Mouse (Mus musculus): ENCODE measurements around the gene Slc4a4. TPM values are rescaled to one million over a fixed set of nuclear protein-coding genes. Genes with fewer than 3 reads are reported as not detected.

The Slc4a4 gene
- polyA plus RNA-seq, 1 experiment from 2014 or later: 26.1 TPM

GRCm38 (mm10) chr5:89018537-89018936, 131.9 kb downstream of the Slc4a4 start:
- H3K9ac ChIP-seq (ENCODE audit: low read depth, low read length): no peak overlapping the region
- H3K4me1 ChIP-seq (replicated peaks; ENCODE audit: insufficient read depth, low read length): no peaks in the 10 kb centered on the region
- DNase-seq (ENCODE audit: low spot score) (no peak), ATAC-seq (replicated peaks; ENCODE audit: low FRiP score, low read depth) (no peak)
- no peak for TF ChIP-seq CTCF (IDR thresholded peaks at IDR 0.05; ENCODE audit: low read depth)
- no peaks in the 10 kb centered on the region for H3K36me3 ChIP-seq (ENCODE audit: insufficient read depth, low read length)
- no peaks in the 10 kb centered on the region for H3K27me3 ChIP-seq (ENCODE audit: insufficient read depth, low read length)
- 85% methylated on average over 6 of the region's 6 CpGs for WGBS
- no peak overlapping the region for H3K4me3 ChIP-seq (replicated peaks; ENCODE audit: low read depth, low read length)
- no peaks in the 10 kb centered on the region for H3K9me3 ChIP-seq (replicated peaks; ENCODE audit: low read length)
- no peak overlapping the region for H3K4me2 ChIP-seq (ENCODE audit: low read length)
- no peak overlapping the region for H3K27ac ChIP-seq

- ATAC-seq (replicated peaks; ENCODE audit: low FRiP score, low read depth) (no peak), DNase-seq (ENCODE audit: low spot score) (no peak)
- no peak for TF ChIP-seq CTCF (IDR thresholded peaks at IDR 0.05; ENCODE audit: low read depth)
- no peaks in the 10 kb centered on the region for H3K9me3 ChIP-seq (replicated peaks; ENCODE audit: low read length)
- no peak overlapping the region for H3K9ac ChIP-seq (ENCODE audit: low read depth, low read length)
- no peak overlapping the region for H3K27ac ChIP-seq
- H3K36me3 ChIP-seq (ENCODE audit: insufficient read depth, low read length): no peaks in the 10 kb centered on the region
- no peak overlapping the region for H3K4me2 ChIP-seq (ENCODE audit: low read length)
- no peak overlapping the region for H3K4me3 ChIP-seq (replicated peaks; ENCODE audit: low read depth, low read length)
- H3K27me3 ChIP-seq (ENCODE audit: insufficient read depth, low read length): no peaks in the 10 kb centered on the region
- H3K4me1 ChIP-seq (replicated peaks; ENCODE audit: insufficient read depth, low read length): no peaks in the 10 kb centered on the region
- 80% methylated on average over 4 of the region's 4 CpGs for WGBS
These were observed 137.8 kb downstream of the Slc4a4 start for GRCm38 (mm10) chr5:89024413-89024812.

GRCm38 (mm10) chr5:89027518-89028085, 141.0 kb downstream of the Slc4a4 start:
- H3K4me2 ChIP-seq (ENCODE audit: low read length): no peak overlapping the region
- peak; percentile 23 for DNase-seq (ENCODE audit: low spot score)
- 65% methylated on average over 4 of the region's 4 CpGs for WGBS
- peak; percentile 93 for ATAC-seq (replicated peaks; ENCODE audit: low FRiP score, low read depth)
- H3K4me3 ChIP-seq (replicated peaks; ENCODE audit: low read depth, low read length): no peak overlapping the region
- no peaks in the 10 kb centered on the region for H3K4me1 ChIP-seq (replicated peaks; ENCODE audit: insufficient read depth, low read length)
- H3K27me3 ChIP-seq (ENCODE audit: insufficient read depth, low read length): no peaks in the 10 kb centered on the region
- H3K27ac ChIP-seq: peak overlapping the region; percentile 54; the same call in 1 of the 2 replicates
- H3K36me3 ChIP-seq (ENCODE audit: insufficient read depth, low read length): no peaks in the 10 kb centered on the region
- H3K9me3 ChIP-seq (replicated peaks; ENCODE audit: low read length): no peaks in the 10 kb centered on the region
- no peak for TF ChIP-seq CTCF (IDR thresholded peaks at IDR 0.05; ENCODE audit: low read depth)
- no peak overlapping the region for H3K9ac ChIP-seq (ENCODE audit: low read depth, low read length)

GRCm38 (mm10) chr5:89032647-89033046, 146.0 kb downstream of the Slc4a4 start:
- Histone ChIP-seq H3K27ac (no peak overlapping the region), H3K4me2 (ENCODE audit: low read length) (no peak overlapping the region), H3K4me1 (replicated peaks; ENCODE audit: insufficient read depth, low read length) (no peaks in the 10 kb centered on the region; the same call in 1 of the 2 replicates), H3K27me3 (ENCODE audit: insufficient read depth, low read length) (no peaks in the 10 kb centered on the region), H3K36me3 (ENCODE audit: insufficient read depth, low read length) (no peaks in the 10 kb centered on the region), H3K9ac (ENCODE audit: low read depth, low read length) (no peak overlapping the region), H3K9me3 (replicated peaks; ENCODE audit: low read length) (no peaks in the 10 kb centered on the region), H3K4me3 (replicated peaks; ENCODE audit: low read depth, low read length) (no peak overlapping the region)
- DNase-seq (ENCODE audit: low spot score): no peak
- WGBS: 76% methylated on average over 8 of the region's 8 CpGs
- ATAC-seq (replicated peaks; ENCODE audit: low FRiP score, low read depth): no peak
- TF ChIP-seq CTCF (IDR thresholded peaks at IDR 0.05; ENCODE audit: low read depth): no peak

GRCm38 (mm10) chr5:89033256-89033655, 146.6 kb downstream of the Slc4a4 start:
- no peak for TF ChIP-seq CTCF (IDR thresholded peaks at IDR 0.05; ENCODE audit: low read depth)
- ATAC-seq (replicated peaks; ENCODE audit: low FRiP score, low read depth) (no peak), DNase-seq (ENCODE audit: low spot score) (no peak)
- Histone ChIP-seq H3K4me2 (ENCODE audit: low read length) (no peak overlapping the region), H3K4me3 (replicated peaks; ENCODE audit: low read depth, low read length) (no peak overlapping the region), H3K4me1 (replicated peaks; ENCODE audit: insufficient read depth, low read length) (no peaks in the 10 kb centered on the region; the same call in 1 of the 2 replicates), H3K36me3 (ENCODE audit: insufficient read depth, low read length) (no peaks in the 10 kb centered on the region), H3K9ac (ENCODE audit: low read depth, low read length) (no peak overlapping the region), H3K27ac (no peak overlapping the region), H3K9me3 (replicated peaks; ENCODE audit: low read length) (no peaks in the 10 kb centered on the region), H3K27me3 (ENCODE audit: insufficient read depth, low read length) (no peaks in the 10 kb centered on the region)
- WGBS: 70% methylated on average over 4 of the region's 4 CpGs

GRCm38 (mm10) chr5:89036147-89036546, 149.5 kb downstream of the Slc4a4 start:
- DNase-seq (ENCODE audit: low spot score) (peak; percentile 37), ATAC-seq (replicated peaks; ENCODE audit: low FRiP score, low read depth) (no peak)
- Histone ChIP-seq H3K9me3 (replicated peaks; ENCODE audit: low read length) (no peaks in the 10 kb centered on the region), H3K36me3 (ENCODE audit: insufficient read depth, low read length) (no peaks in the 10 kb centered on the region), H3K4me3 (replicated peaks; ENCODE audit: low read depth, low read length) (no peak overlapping the region), H3K9ac (ENCODE audit: low read depth, low read length) (no peak overlapping the region), H3K27ac (no peak overlapping the region), H3K4me2 (ENCODE audit: low read length) (no peak overlapping the region), H3K27me3 (ENCODE audit: insufficient read depth, low read length) (no peaks in the 10 kb centered on the region), H3K4me1 (replicated peaks; ENCODE audit: insufficient read depth, low read length) (no peaks in the 10 kb centered on the region; the same call in 1 of the 2 replicates)
- no peak for TF ChIP-seq CTCF (IDR thresholded peaks at IDR 0.05; ENCODE audit: low read depth)
- 44% methylated on average over 5 of the region's 5 CpGs for WGBS

- Histone ChIP-seq H3K9ac (ENCODE audit: low read depth, low read length) (no peak overlapping the region), H3K9me3 (replicated peaks; ENCODE audit: low read length) (no peaks in the 10 kb centered on the region), H3K27ac (0 out of 2 replicates have a peak overlapping the region, but pooled peaks have one; percentile 13), H3K4me1 (replicated peaks; ENCODE audit: insufficient read depth, low read length) (no peaks in the 10 kb centered on the region; the same call in 1 of the 2 replicates), H3K4me2 (ENCODE audit: low read length) (no peak overlapping the region), H3K36me3 (ENCODE audit: insufficient read depth, low read length) (no peaks in the 10 kb centered on the region), H3K4me3 (replicated peaks; ENCODE audit: low read depth, low read length) (no peak overlapping the region), H3K27me3 (ENCODE audit: insufficient read depth, low read length) (no peaks in the 10 kb centered on the region)
- 25% methylated on average over 3 of the region's 3 CpGs for whole genome bisulfite sequencing
- TF ChIP-seq CTCF (IDR thresholded peaks at IDR 0.05; ENCODE audit: low read depth): no peak
- DNase-seq (ENCODE audit: low spot score): peak; percentile 39
- no peak for ATAC-seq (replicated peaks; ENCODE audit: low FRiP score, low read depth)
These were observed 154.2 kb downstream of the Slc4a4 start for GRCm38 (mm10) chr5:89040814-89041213.

All from kidney, postnatal 0 days (tissue).